Mouse (Mus musculus) olfactory bulb, adult 2 months (tissue): Measurements from ENCODE around the gene Fuz.

Experiments used
- CTCF ChIP-seq: fragments of 200-500 bp; IDR thresholded peaks from 2 replicates; pipeline ENCODE4 v1.5.1; 2012; ENCODE audit warnings: low read depth, mild to moderate bottlenecking, low read length, moderate library complexity; ENCODE audit not compliant: insufficient read depth
- POLR2A ChIP-seq: fragments of 200-500 bp; IDR thresholded peaks from 2 replicates; pipeline ENCODE4 v1.6.1; 2012; ENCODE audit warnings: mild to moderate bottlenecking, low read depth, low read length, moderate library complexity; ENCODE audit not compliant: insufficient read depth

DNA sequence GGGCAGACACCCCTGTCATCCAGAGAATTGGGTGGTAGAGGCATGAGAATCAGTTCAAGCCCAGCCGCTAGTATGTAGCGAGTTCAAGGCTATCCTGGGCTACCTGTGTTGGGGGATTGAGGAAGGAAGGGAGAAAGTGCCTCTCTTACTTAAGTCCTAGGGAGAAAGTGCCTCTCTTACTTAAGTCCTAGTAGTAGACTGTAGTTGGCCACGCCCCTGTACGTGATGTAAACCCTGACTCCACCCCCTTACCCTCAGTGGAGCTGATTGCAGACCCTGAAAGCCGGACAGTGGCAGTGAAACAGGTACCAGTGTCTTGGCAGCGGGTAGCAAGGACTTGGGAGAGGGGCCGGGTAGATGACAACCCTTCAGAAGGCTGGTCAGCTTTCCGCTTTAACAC, 38.0 kb upstream of the Fuz start:
- no peak for TF ChIP-seq POLR2A
- TF ChIP-seq CTCF = no peak
